Mouse (Mus musculus) adrenal gland, postnatal 0 days (tissue): ENCODE results near the gene Tpm4. TPM values are rescaled to one million over a fixed set of nuclear protein-coding genes. Genes with fewer than 3 reads are reported as not detected.

Experiments
- polyA plus RNA-seq: library from polyadenylated mRNA; unstranded; fragments of >200 nt; fragmentation: Nextera tagmentation; extraction: Ambion mirVana; gene quantifications from 2 replicates; pipeline ENCODE4 v1.2.1, GENCODE M21; 2015

Gene Tpm4
- polyA plus RNA-seq = 309 and 335 TPM in 2 replicates

GRCm38 (mm10) chr8:72134756-72135445 lies at the start of gene Tpm4:
Tpm4 (plus strand) TSS chr8:72134975.

GRCm38 (mm10) chr8:72106740-72107139 lies 28.0 kb upstream of the Tpm4 start, which contains the start of gene Olfr374:
Olfr374 (plus strand) TSS chr8:72107040.

GRCm38 (mm10) chr8:72160707-72161697 lies 26.2 kb downstream of the Tpm4 start, which contains the start of gene Rab8a:
Rab8a (plus strand) TSS chr8:72161200.

GRCm38 (mm10) chr8:72189417-72190214 lies 54.8 kb downstream of the Tpm4 start, which contains the start of gene Hsh2d:
Hsh2d (plus strand) TSS chr8:72189638.

Other genes with a start within 250 kb of the Tpm4 start
- 2.7 and 3.2 TPM in 2 replicates for gene Zfp882, start 226.4 kb upstream of the Tpm4 start, polyA plus RNA-seq
- gene Zfp617, start 226.3 kb upstream of the Tpm4 start, polyA plus RNA-seq = 17.0 and 21.5 TPM in 2 replicates
- 15.1 and 18.7 TPM in 2 replicates for gene Zfp961, start 183.9 kb upstream of the Tpm4 start, polyA plus RNA-seq
- gene Cyp4f18, start 125.3 kb upstream of the Tpm4 start, polyA plus RNA-seq = 3.0 and 4.5 TPM in 2 replicates
- not detected in 2 replicates for gene Olfr372, start 93.8 kb upstream of the Tpm4 start, polyA plus RNA-seq
- not detected in 2 replicates for gene Olfr373, start 51.8 kb upstream of the Tpm4 start, polyA plus RNA-seq
- gene Olfr374, start 27.9 kb upstream of the Tpm4 start, polyA plus RNA-seq = 0.03 TPM in 1 of 2 replicates, not detected in the other
- gene Rab8a, start 26.2 kb downstream of the Tpm4 start, polyA plus RNA-seq = 75.7 and 78.6 TPM in 2 replicates
- 0.17 and 0.26 TPM in 2 replicates for gene Hsh2d, start 54.7 kb downstream of the Tpm4 start, polyA plus RNA-seq
- gene Cib3, start 77.9 kb downstream of the Tpm4 start, polyA plus RNA-seq = 0.17 and 0.25 TPM in 2 replicates
- gene Gm11034, start 78.7 kb downstream of the Tpm4 start, polyA plus RNA-seq = not detected in 2 replicates
- 81.4 and 84.4 TPM in 2 replicates for gene Fam32a, start 84.8 kb downstream of the Tpm4 start, polyA plus RNA-seq
- gene Ap1m1, start 105.0 kb downstream of the Tpm4 start, polyA plus RNA-seq = 77.1 and 78.9 TPM in 2 replicates
- 11.5 and 11.9 TPM in 2 replicates for gene Gm10282, start 170.3 kb downstream of the Tpm4 start, polyA plus RNA-seq
- 23.2 and 28.6 TPM in 2 replicates for gene Klf2, start 184.1 kb downstream of the Tpm4 start, polyA plus RNA-seq